Mouse (Mus musculus) limb, embryonic 12.5 days (tissue): ENCODE results near the gene Smoc1. TPM values are rescaled to one million over a fixed set of nuclear protein-coding genes. Genes with fewer than 3 reads are reported as not detected.

Experiments
- ATAC-seq: fragments of 200-750 bp; cut with Nextera tagmentation; 2 replicates; pipeline ENCODE4 v1.8.0; 2017; ENCODE audit warnings: low read depth, moderate TSS enrichment; ENCODE audit not compliant: insufficient number of reproducible peaks, insufficient read depth, low FRiP score, low TSS enrichment
- H3K27ac ChIP-seq: fragments of 300-500 bp; sonication (generic); 2 replicates; pipeline ENCODE4 v1.5.1; 2016; ENCODE audit warnings: mild to moderate bottlenecking, moderate library complexity
- H3K27me3 ChIP-seq: fragments of 300-500 bp; sonication (generic); 2 replicates; pipeline ENCODE4 v1.6.1; 2016; ENCODE audit warnings: mild to moderate bottlenecking, moderate library complexity
- H3K36me3 ChIP-seq: fragments of 300-500 bp; sonication (generic); 2 replicates; pipeline ENCODE4 v1.6.1; 2016; ENCODE audit warnings: mild to moderate bottlenecking, moderate library complexity
- H3K4me1 ChIP-seq: fragments of 300-500 bp; sonication (generic); replicated peaks from 2 replicates; pipeline ENCODE4 v1.6.1; 2016
- H3K4me2 ChIP-seq: fragments of 300-500 bp; sonication (generic); 2 replicates; pipeline ENCODE4 v1.6.1; 2016; ENCODE audit warnings: mild to moderate bottlenecking, moderate library complexity
- H3K4me3 ChIP-seq: fragments of 300-500 bp; sonication (generic); replicated peaks from 2 replicates; pipeline ENCODE4 v1.5.1; 2016; ENCODE audit warnings: mild to moderate bottlenecking
- H3K9ac ChIP-seq: fragments of 300-500 bp; sonication (generic); replicated peaks from 2 replicates; pipeline ENCODE4 v1.6.1; 2016; ENCODE audit warnings: mild to moderate bottlenecking, moderate library complexity
- H3K9me3 ChIP-seq: fragments of 300-500 bp; sonication (generic); 2 replicates; pipeline ENCODE4 v1.6.1; 2016; ENCODE audit warnings: mild to moderate bottlenecking, moderate library complexity
- WGBS: fragments of 180-500 bp; shearing (Covaris S2); methylation state at CpG from one replicate; pipeline ENCODE4 v1.1.7; 2016; 5-methylcytosine and 5-hydroxymethylcytosine counted together
- polyA plus RNA-seq: library from polyadenylated mRNA; unstranded; fragments of >200 nt; fragmentation: Nextera tagmentation; extraction: Ambion mirVana; gene quantifications from 2 replicates; pipeline ENCODE4 v1.2.1, GENCODE M21; 2016

Gene Smoc1
- polyA plus RNA-seq, 1 experiment from 2014 or later, result 13.1 TPM

GRCm38 (mm10) chr12:81024993-81025392, 1.6 kb upstream of the Smoc1 start:
- no peaks in the 10 kb centered on the region for H3K36me3 ChIP-seq
- 59% methylated on average over 2 of the region's 2 CpGs for WGBS
- peaks cover 36% of the 10 kb centered on the region for H3K4me1 ChIP-seq
- H3K27me3 ChIP-seq, result peaks cover 40% of the 10 kb centered on the region
- H3K9ac ChIP-seq, result no peak overlapping the region
- H3K9me3 ChIP-seq, result no peaks in the 10 kb centered on the region
- no peak for ATAC-seq
- H3K4me3 ChIP-seq, result no peak overlapping the region
- no peak overlapping the region for H3K27ac ChIP-seq
- no peak overlapping the region for H3K4me2 ChIP-seq

- peaks cover 39% of the 10 kb centered on the region for H3K4me1 ChIP-seq
- peak overlapping the region; percentile 63 for H3K9ac ChIP-seq
- peak; percentile 77 for ATAC-seq
- peak overlapping the region; percentile 68 for H3K4me3 ChIP-seq
- peak overlapping the region; percentile 64 for H3K27ac ChIP-seq
- no peaks in the 10 kb centered on the region for H3K36me3 ChIP-seq
- H3K27me3 ChIP-seq, result peaks cover 56% of the 10 kb centered on the region
- H3K9me3 ChIP-seq, result no peaks in the 10 kb centered on the region
- peak overlapping the region; percentile 94 for H3K4me2 ChIP-seq
- 1% methylated on average over 45 of the region's 45 CpGs for WGBS
Observed at GRCm38 (mm10) chr12:81026995-81027942, 661 bp downstream of the Smoc1 start.

- 4% methylated on average over 16 of the region's 16 CpGs for WGBS
- H3K9me3 ChIP-seq, result no peaks in the 10 kb centered on the region
- H3K4me3 ChIP-seq, result peak overlapping the region; percentile 68
- peak overlapping the region; percentile 64; the same call in 1 of the 2 replicates for H3K27ac ChIP-seq
- no peak overlapping the region for H3K9ac ChIP-seq
- peak overlapping the region; percentile 94 for H3K4me2 ChIP-seq
- no peak for ATAC-seq
- H3K27me3 ChIP-seq, result peaks cover 59% of the 10 kb centered on the region
- peaks cover 41% of the 10 kb centered on the region for H3K4me1 ChIP-seq
- no peaks in the 10 kb centered on the region for H3K36me3 ChIP-seq
Observed at GRCm38 (mm10) chr12:81028291-81028920, 1.8 kb downstream of the Smoc1 start.

- no peak overlapping the region for H3K27ac ChIP-seq
- WGBS, result 20% methylated on average over 4 of the region's 4 CpGs
- H3K9me3 ChIP-seq, result no peaks in the 10 kb centered on the region
- H3K4me2 ChIP-seq, result peak overlapping the region; percentile 23
- no peak overlapping the region for H3K4me3 ChIP-seq
- no peak for ATAC-seq
- peaks cover 48% of the 10 kb centered on the region for H3K4me1 ChIP-seq
- no peaks in the 10 kb centered on the region for H3K36me3 ChIP-seq
- no peak overlapping the region for H3K9ac ChIP-seq
- H3K27me3 ChIP-seq, result peaks cover 61% of the 10 kb centered on the region
Observed at GRCm38 (mm10) chr12:81029731-81030130, 3.1 kb downstream of the Smoc1 start.

GRCm38 (mm10) chr12:81031579-81031978, 5.0 kb downstream of the Smoc1 start:
- ATAC-seq, result no peak
- 74% methylated on average over 7 of the region's 7 CpGs for WGBS
- Histone ChIP-seq H3K27ac (no peak overlapping the region), H3K4me1 (peaks cover 40% of the 10 kb centered on the region), H3K9ac (no peak overlapping the region), H3K4me3 (no peak overlapping the region), H3K9me3 (no peaks in the 10 kb centered on the region), H3K36me3 (no peaks in the 10 kb centered on the region), H3K27me3 (peaks cover 45% of the 10 kb centered on the region), H3K4me2 (no peak overlapping the region)

GRCm38 (mm10) chr12:81033389-81034041, 6.9 kb downstream of the Smoc1 start:
- H3K27me3 ChIP-seq, result peaks cover 34% of the 10 kb centered on the region
- no peak overlapping the region for H3K4me3 ChIP-seq
- H3K9ac ChIP-seq, result no peak overlapping the region
- no peak for ATAC-seq
- peaks cover 25% of the 10 kb centered on the region for H3K4me1 ChIP-seq
- H3K36me3 ChIP-seq, result no peaks in the 10 kb centered on the region
- H3K27ac ChIP-seq, result peak overlapping the region; percentile 75; the same call in 1 of the 2 replicates
- no peaks in the 10 kb centered on the region for H3K9me3 ChIP-seq
- WGBS, result 62% methylated on average over 15 of the region's 15 CpGs
- no peak overlapping the region; the same call in 1 of the 2 replicates for H3K4me2 ChIP-seq

GRCm38 (mm10) chr12:81034042-81034417, 7.4 kb downstream of the Smoc1 start:
- Histone ChIP-seq H3K27ac (no peak overlapping the region), H3K9ac (no peak overlapping the region), H3K36me3 (no peaks in the 10 kb centered on the region), H3K4me2 (no peak overlapping the region), H3K9me3 (no peaks in the 10 kb centered on the region), H3K27me3 (peaks cover 34% of the 10 kb centered on the region), H3K4me1 (peaks cover 22% of the 10 kb centered on the region), H3K4me3 (no peak overlapping the region)
- no peak for ATAC-seq
- 65% methylated on average over 4 of the region's 4 CpGs for WGBS

GRCm38 (mm10) chr12:81035850-81036249, 9.2 kb downstream of the Smoc1 start:
- peaks cover 37% of the 10 kb centered on the region for H3K27me3 ChIP-seq
- peaks cover 14% of the 10 kb centered on the region for H3K4me1 ChIP-seq
- ATAC-seq, result no peak
- no peak overlapping the region for H3K4me2 ChIP-seq
- WGBS, result 92% methylated on average over 6 of the region's 6 CpGs
- H3K27ac ChIP-seq, result no peak overlapping the region
- H3K9me3 ChIP-seq, result no peaks in the 10 kb centered on the region
- H3K36me3 ChIP-seq, result no peaks in the 10 kb centered on the region
- no peak overlapping the region for H3K4me3 ChIP-seq
- H3K9ac ChIP-seq, result no peak overlapping the region

- ATAC-seq, result no peak
- H3K4me2 ChIP-seq, result no peak overlapping the region
- H3K36me3 ChIP-seq, result no peaks in the 10 kb centered on the region
- H3K9me3 ChIP-seq, result no peaks in the 10 kb centered on the region
- peaks cover 14% of the 10 kb centered on the region; the same call in 1 of the 2 replicates for H3K27me3 ChIP-seq
- no peak overlapping the region for H3K9ac ChIP-seq
- peaks cover 10% of the 10 kb centered on the region for H3K4me1 ChIP-seq
- H3K27ac ChIP-seq, result no peak overlapping the region
- H3K4me3 ChIP-seq, result no peak overlapping the region
- WGBS, result 85% methylated on average over 11 of the region's 11 CpGs
Observed at GRCm38 (mm10) chr12:81043616-81044015, 17.0 kb downstream of the Smoc1 start.

- Histone ChIP-seq H3K27ac (no peak overlapping the region), H3K4me3 (no peak overlapping the region), H3K9ac (no peak overlapping the region), H3K36me3 (no peaks in the 10 kb centered on the region), H3K27me3 (0 out of 2 replicates have a peak, but pooled peaks cover 3% of the 10 kb centered on the region), H3K4me1 (no peaks in the 10 kb centered on the region), H3K4me2 (no peak overlapping the region), H3K9me3 (no peaks in the 10 kb centered on the region)
- 82% methylated on average over 5 of the region's 5 CpGs for WGBS
- ATAC-seq, result no peak
Observed at GRCm38 (mm10) chr12:81046926-81047325, 20.3 kb downstream of the Smoc1 start.

GRCm38 (mm10) chr12:81049661-81050060, 23.1 kb downstream of the Smoc1 start:
- no peak overlapping the region for H3K27ac ChIP-seq
- H3K4me1 ChIP-seq, result 0 out of 2 replicates have a peak, but pooled peaks cover under 1% of the 10 kb centered on the region
- H3K36me3 ChIP-seq, result no peaks in the 10 kb centered on the region
- H3K27me3 ChIP-seq, result no peaks in the 10 kb centered on the region
- no peak overlapping the region for H3K4me3 ChIP-seq
- H3K9me3 ChIP-seq, result no peaks in the 10 kb centered on the region
- H3K4me2 ChIP-seq, result no peak overlapping the region
- 96% methylated on average over 5 of the region's 5 CpGs for WGBS
- no peak for ATAC-seq
- no peak overlapping the region for H3K9ac ChIP-seq
